Mouse (Mus musculus): ENCODE data around the gene Dzank1.

DNA sequence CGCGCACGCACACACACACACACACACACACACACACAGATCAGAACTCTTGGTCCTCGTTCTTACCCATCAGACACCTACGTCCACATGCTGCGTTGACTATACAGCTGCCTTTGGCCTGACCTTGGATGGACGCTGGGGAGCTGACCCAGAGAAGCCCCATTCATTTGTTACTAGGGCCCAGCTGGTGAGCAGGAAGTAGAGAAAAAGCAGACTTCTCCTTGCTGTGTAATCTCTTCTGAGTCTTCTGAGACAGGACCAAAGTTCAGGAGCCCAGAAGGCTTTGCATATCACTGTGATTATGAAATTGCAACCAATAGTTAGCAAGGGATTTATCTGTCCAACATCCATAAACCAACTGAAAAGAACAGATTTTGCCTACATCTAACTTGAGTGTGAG is 98.0 kb downstream of the Dzank1 start:
- TF ChIP-seq ZC3H11A (IDR thresholded peaks at IDR 0.05; ENCODE audit: borderline replicate concordance, low read depth, low read length), result no peak
- TF ChIP-seq ZNF384 (IDR thresholded peaks at IDR 0.05; ENCODE audit: low read depth, low read length), result no peak
- no peak for TF ChIP-seq HCFC1 (IDR thresholded peaks at IDR 0.05; ENCODE audit: borderline replicate concordance, insufficient read depth, low read length)
- no peak for TF ChIP-seq CHD2 (IDR thresholded peaks at IDR 0.05; ENCODE audit: low read depth, low read length)
- TF ChIP-seq MAFK (IDR thresholded peaks at IDR 0.05; ENCODE audit: insufficient read depth, low read depth, low read length), result no peak

Measured in ES-E14 (cell line).